Mouse (Mus musculus): ENCODE measurements around the gene Mov10.

DNA sequence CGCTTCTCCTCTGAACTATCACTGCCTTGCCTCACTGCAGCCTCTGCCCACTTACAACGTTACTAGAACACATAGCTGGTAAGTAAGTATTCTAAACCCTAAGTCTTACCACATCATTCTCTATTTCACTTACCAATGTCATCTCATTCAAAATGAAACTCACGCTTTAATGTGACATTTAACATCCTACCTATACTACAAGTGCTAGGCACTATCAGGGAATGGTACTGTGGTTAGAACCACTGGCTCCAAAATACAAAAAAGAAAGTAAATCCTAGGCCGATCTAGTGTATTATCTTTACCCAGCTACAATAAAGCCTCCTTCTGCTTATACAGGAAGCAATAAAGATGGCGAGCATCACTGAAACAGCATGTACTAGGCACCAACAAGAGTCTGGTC is 22.7 kb upstream of the Mov10 start:
- TF ChIP-seq CTCF (IDR thresholded peaks at IDR 0.05; ENCODE audit: borderline replicate concordance, insufficient read depth, low read depth, low read length) (no peak), POLR2A (IDR thresholded peaks at IDR 0.05; ENCODE audit: borderline replicate concordance, insufficient read depth, low read length) (no peak)
